Mouse (Mus musculus): ENCODE results near the gene Agbl3. TPM values are rescaled to one million over a fixed set of nuclear protein-coding genes. Genes with fewer than 3 reads are reported as not detected.

Gene Agbl3
- polyA plus RNA-seq, 1 experiment from 2014 or later, result 6.6 TPM

GRCm38 (mm10) chr6:34758340-34758739, 21.9 kb upstream of the Agbl3 start:
- Histone ChIP-seq H3K9me3 (no peaks in the 10 kb centered on the region), H3K9ac (no peak overlapping the region), H3K27me3 (no peaks in the 10 kb centered on the region), H3K36me3 (peaks cover 83% of the 10 kb centered on the region), H3K4me3 (no peak overlapping the region), H3K27ac (no peak overlapping the region), H3K4me1 (no peaks in the 10 kb centered on the region), H3K4me2 (no peak overlapping the region)
- no peak for ATAC-seq (ENCODE audit: insufficient number of reproducible peaks, low FRiP score, low TSS enrichment, low read depth)
- 85% methylated on average over 2 of the region's 2 CpGs for WGBS

- 38% methylated on average over 4 of the region's 4 CpGs for WGBS
- no peak overlapping the region for H3K4me2 ChIP-seq
- no peaks in the 10 kb centered on the region for H3K9me3 ChIP-seq
- no peak overlapping the region for H3K4me3 ChIP-seq
- no peak for ATAC-seq (ENCODE audit: insufficient number of reproducible peaks, low FRiP score, low TSS enrichment, low read depth)
- H3K27me3 ChIP-seq, result no peaks in the 10 kb centered on the region
- no peak overlapping the region for H3K9ac ChIP-seq
- no peak overlapping the region for H3K27ac ChIP-seq
- H3K36me3 ChIP-seq, result peaks cover 96% of the 10 kb centered on the region
- no peaks in the 10 kb centered on the region for H3K4me1 ChIP-seq
Observed at GRCm38 (mm10) chr6:34760023-34760422, 20.2 kb upstream of the Agbl3 start.

- no peak overlapping the region for H3K9ac ChIP-seq
- peaks cover 71% of the 10 kb centered on the region for H3K36me3 ChIP-seq
- no peak for ATAC-seq (ENCODE audit: insufficient number of reproducible peaks, low FRiP score, low TSS enrichment, low read depth)
- H3K4me1 ChIP-seq, result no peaks in the 10 kb centered on the region
- no peaks in the 10 kb centered on the region for H3K27me3 ChIP-seq
- no peak overlapping the region for H3K4me3 ChIP-seq
- H3K9me3 ChIP-seq, result no peaks in the 10 kb centered on the region
- H3K4me2 ChIP-seq, result no peak overlapping the region
- WGBS, result 92% methylated on average over 5 of the region's 5 CpGs
- no peak overlapping the region for H3K27ac ChIP-seq
Observed at GRCm38 (mm10) chr6:34765721-34766120, 14.5 kb upstream of the Agbl3 start.

DNA sequence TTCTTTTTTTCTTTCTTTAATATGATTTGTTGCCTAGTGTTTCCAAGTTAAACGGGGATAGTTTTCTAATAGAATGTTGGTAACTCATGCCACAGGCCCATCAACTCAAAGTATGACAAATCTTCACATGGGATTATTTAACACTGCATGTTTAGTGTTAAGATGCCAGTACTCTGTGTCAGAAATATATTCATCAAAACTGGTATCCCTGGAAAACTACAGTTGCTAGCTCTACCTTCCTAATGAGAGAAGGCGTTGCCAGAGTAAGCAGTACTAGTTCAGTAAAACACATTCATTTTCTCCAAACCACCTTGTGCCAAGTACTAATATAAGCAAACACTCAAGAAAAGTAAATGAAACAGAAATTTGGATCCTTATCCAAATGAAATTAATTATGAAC, 10.2 kb upstream of the Agbl3 start:
- Histone ChIP-seq H3K27ac (no peak overlapping the region), H3K9me3 (no peaks in the 10 kb centered on the region), H3K36me3 (peaks cover 55% of the 10 kb centered on the region), H3K4me3 (no peak overlapping the region), H3K9ac (no peak overlapping the region), H3K27me3 (no peaks in the 10 kb centered on the region), H3K4me2 (no peak overlapping the region), H3K4me1 (no peaks in the 10 kb centered on the region)
- no peak for ATAC-seq (ENCODE audit: insufficient number of reproducible peaks, low FRiP score, low TSS enrichment, low read depth)
- WGBS, result 65% methylated on average over 2 of the region's 2 CpGs

- Histone ChIP-seq H3K27ac (no peak overlapping the region), H3K36me3 (peaks cover 50% of the 10 kb centered on the region), H3K27me3 (no peaks in the 10 kb centered on the region), H3K4me2 (no peak overlapping the region), H3K9me3 (no peaks in the 10 kb centered on the region), H3K4me1 (no peaks in the 10 kb centered on the region), H3K4me3 (no peak overlapping the region), H3K9ac (no peak overlapping the region)
- no peak for ATAC-seq (ENCODE audit: insufficient number of reproducible peaks, low FRiP score, low TSS enrichment, low read depth)
- WGBS, result 85% methylated on average over 6 of the region's 6 CpGs
Observed at GRCm38 (mm10) chr6:34770491-34770890, 9.7 kb upstream of the Agbl3 start.

GRCm38 (mm10) chr6:34776396-34776795, 3.8 kb upstream of the Agbl3 start:
- Histone ChIP-seq H3K9ac (no peak overlapping the region), H3K27me3 (no peaks in the 10 kb centered on the region), H3K27ac (no peak overlapping the region), H3K4me2 (no peak overlapping the region), H3K4me1 (peaks cover 5% of the 10 kb centered on the region), H3K36me3 (peaks cover 20% of the 10 kb centered on the region), H3K4me3 (no peak overlapping the region), H3K9me3 (no peaks in the 10 kb centered on the region)
- ATAC-seq (ENCODE audit: insufficient number of reproducible peaks, low FRiP score, low TSS enrichment, low read depth), result no peak

DNA sequence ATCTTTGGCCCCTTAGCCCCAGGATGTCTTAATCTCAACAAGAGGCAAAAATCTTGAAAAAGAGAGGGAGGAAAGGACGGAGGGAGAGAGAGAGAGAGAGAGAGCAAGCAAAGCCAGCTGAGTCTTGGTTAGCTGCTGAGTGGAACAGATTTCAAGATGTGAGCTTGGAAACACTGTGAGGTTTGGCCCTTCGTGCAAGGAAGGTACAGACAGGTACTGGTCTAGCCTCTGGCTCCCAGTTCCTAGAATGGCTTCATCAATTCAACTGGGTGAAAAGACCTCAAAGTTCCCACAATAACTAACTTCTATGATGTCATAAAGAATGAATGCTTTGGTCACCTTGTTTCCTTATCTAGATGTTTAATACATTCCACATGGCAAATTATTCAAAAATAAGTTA, 3.1 kb upstream of the Agbl3 start:
- no peak overlapping the region for H3K27ac ChIP-seq
- no peak for ATAC-seq (ENCODE audit: insufficient number of reproducible peaks, low FRiP score, low TSS enrichment, low read depth)
- WGBS, result 71% methylated on average over 2 of the region's 2 CpGs
- no peaks in the 10 kb centered on the region for H3K27me3 ChIP-seq
- H3K4me2 ChIP-seq, result no peak overlapping the region
- H3K9me3 ChIP-seq, result no peaks in the 10 kb centered on the region
- H3K9ac ChIP-seq, result no peak overlapping the region
- peaks cover 15% of the 10 kb centered on the region for H3K36me3 ChIP-seq
- H3K4me1 ChIP-seq, result peaks cover 5% of the 10 kb centered on the region
- H3K4me3 ChIP-seq, result no peak overlapping the region

DNA sequence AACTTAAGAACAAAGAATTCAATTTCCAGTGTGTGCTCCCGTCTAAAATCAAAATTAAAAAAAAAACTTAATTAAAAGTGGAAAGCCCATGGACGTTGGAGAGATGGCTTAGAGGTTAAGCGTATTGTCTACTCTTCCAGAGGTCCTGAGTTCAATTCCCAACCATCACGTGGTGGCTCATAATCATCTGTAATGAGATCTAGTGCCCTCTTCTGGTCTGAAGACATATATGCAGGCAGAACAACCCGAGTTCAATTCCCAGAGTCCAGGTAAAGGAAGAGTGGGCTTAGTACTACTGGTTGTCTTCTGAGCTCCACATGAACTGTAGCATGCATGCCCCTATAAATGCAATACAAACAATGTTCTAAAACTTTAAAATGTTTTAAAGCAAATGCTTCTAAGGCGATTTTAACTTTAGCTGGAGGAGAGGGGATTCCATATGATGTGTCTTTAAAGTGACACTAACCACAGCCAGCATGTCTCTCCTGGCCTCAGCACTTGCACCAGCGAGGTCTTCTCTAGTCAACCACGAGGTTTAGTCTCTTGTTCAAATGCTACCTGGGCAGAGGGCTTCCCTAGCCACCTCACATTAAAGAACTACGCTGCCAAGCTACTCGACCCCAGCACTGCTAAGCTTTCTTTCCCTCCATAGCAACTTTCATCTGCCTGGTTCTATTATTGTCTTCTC, 2.1 kb upstream of the Agbl3 start:
- Histone ChIP-seq H3K9ac (no peak overlapping the region), H3K9me3 (no peaks in the 10 kb centered on the region), H3K27me3 (no peaks in the 10 kb centered on the region), H3K4me2 (no peak overlapping the region), H3K27ac (no peak overlapping the region), H3K36me3 (peaks cover 9% of the 10 kb centered on the region), H3K4me1 (peaks cover 5% of the 10 kb centered on the region), H3K4me3 (no peak overlapping the region)
- ATAC-seq (ENCODE audit: insufficient number of reproducible peaks, low FRiP score, low TSS enrichment, low read depth), result no peak
- WGBS, result 70% methylated on average over 10 of the region's 10 CpGs

DNA sequence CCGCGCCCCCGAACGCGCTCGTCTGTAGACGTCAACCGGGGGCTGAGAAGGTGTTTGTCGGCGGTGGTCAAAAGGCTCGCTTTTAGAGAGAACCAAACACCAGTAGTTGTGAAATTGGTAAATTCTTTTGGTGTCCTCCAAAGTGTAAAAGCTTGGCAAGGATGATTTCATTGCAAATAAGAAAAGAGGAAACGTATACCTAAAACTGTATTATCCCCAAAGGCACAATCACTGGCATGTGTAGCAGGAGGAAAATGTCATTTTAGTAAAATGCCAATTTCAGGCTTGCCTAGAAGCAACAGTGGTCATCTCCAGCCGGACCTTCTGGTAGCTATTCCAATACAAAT, 684 bp downstream of the Agbl3 start:
- Histone ChIP-seq H3K4me2 (peak overlapping the region; percentile 63), H3K36me3 (peaks cover 8% of the 10 kb centered on the region; the same call in 1 of the 2 replicates), H3K27ac (peak overlapping the region; percentile 97), H3K4me3 (peak overlapping the region; percentile 68), H3K9me3 (no peaks in the 10 kb centered on the region), H3K27me3 (no peaks in the 10 kb centered on the region), H3K4me1 (peaks cover 5% of the 10 kb centered on the region), H3K9ac (peak overlapping the region; percentile 85)
- ATAC-seq (ENCODE audit: insufficient number of reproducible peaks, low FRiP score, low TSS enrichment, low read depth), result no peak
- 2% methylated on average over 13 of the region's 13 CpGs for WGBS

DNA sequence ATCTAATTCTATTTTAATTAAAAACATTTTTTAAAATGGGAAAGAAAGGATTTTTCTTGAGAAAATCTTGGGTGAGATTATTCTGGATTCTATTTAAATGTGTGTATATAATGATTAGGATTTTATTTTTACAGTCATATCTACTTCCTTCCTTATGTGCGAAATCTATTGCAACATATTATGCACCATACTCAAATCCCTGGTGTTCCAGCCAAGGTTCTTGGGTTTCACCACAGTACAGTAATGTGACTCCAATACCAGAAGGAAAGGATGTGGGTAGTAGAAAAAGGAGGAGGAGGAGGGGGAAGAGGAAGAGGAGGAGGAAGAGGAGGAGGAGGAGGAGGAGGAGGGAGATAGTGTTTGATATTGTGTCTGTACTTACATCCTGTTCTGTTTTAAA, 2.3 kb downstream of the Agbl3 start:
- peaks cover 5% of the 10 kb centered on the region; the same call in 1 of the 2 replicates for H3K36me3 ChIP-seq
- H3K27ac ChIP-seq, result no peak overlapping the region
- no peak for ATAC-seq (ENCODE audit: insufficient number of reproducible peaks, low FRiP score, low TSS enrichment, low read depth)
- no peak overlapping the region for H3K4me3 ChIP-seq
- WGBS, result 76% methylated on average over 1 of the region's 1 CpGs
- H3K9ac ChIP-seq, result no peak overlapping the region
- H3K9me3 ChIP-seq, result no peaks in the 10 kb centered on the region
- peaks cover 5% of the 10 kb centered on the region for H3K4me1 ChIP-seq
- no peak overlapping the region for H3K4me2 ChIP-seq
- no peaks in the 10 kb centered on the region for H3K27me3 ChIP-seq

DNA sequence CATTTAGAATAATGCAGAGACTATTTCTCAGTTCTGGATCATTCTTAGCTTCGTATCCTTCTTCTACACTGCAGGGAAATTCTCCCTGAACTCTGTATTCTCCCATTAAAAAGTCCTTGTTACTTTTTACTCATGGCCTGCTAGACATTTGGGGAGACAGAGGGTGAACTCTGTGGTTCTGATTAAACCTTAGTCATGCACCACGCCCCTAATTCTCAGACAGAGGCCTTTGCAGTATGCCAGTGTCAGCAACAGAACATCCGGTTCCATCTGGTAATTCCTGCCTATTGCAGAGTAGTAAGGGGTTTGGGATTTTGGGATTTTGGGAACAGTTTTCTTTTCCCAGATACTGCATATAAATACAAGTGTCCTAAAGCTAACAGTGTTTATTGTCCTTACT, 16.6 kb downstream of the Agbl3 start:
- H3K9ac ChIP-seq, result no peak overlapping the region
- no peaks in the 10 kb centered on the region for H3K36me3 ChIP-seq
- H3K9me3 ChIP-seq, result no peaks in the 10 kb centered on the region
- H3K4me2 ChIP-seq, result no peak overlapping the region
- H3K4me3 ChIP-seq, result no peak overlapping the region
- no peaks in the 10 kb centered on the region for H3K27me3 ChIP-seq
- ATAC-seq (ENCODE audit: insufficient number of reproducible peaks, low FRiP score, low TSS enrichment, low read depth), result no peak
- WGBS, result 79% methylated on average over 3 of the region's 3 CpGs
- H3K27ac ChIP-seq, result no peak overlapping the region
- no peaks in the 10 kb centered on the region for H3K4me1 ChIP-seq

- Histone ChIP-seq H3K4me3 (no peak overlapping the region), H3K9me3 (no peaks in the 10 kb centered on the region), H3K4me2 (no peak overlapping the region), H3K27ac (no peak overlapping the region), H3K4me1 (no peaks in the 10 kb centered on the region), H3K9ac (no peak overlapping the region), H3K27me3 (no peaks in the 10 kb centered on the region), H3K36me3 (no peaks in the 10 kb centered on the region)
- no peak for ATAC-seq (ENCODE audit: insufficient number of reproducible peaks, low FRiP score, low TSS enrichment, low read depth)
- WGBS, result 61% methylated on average over 3 of the region's 3 CpGs
Observed at GRCm38 (mm10) chr6:34797887-34798286, 17.7 kb downstream of the Agbl3 start.

GRCm38 (mm10) chr6:34805582-34805981, 25.4 kb downstream of the Agbl3 start:
- H3K4me2 ChIP-seq, result no peak overlapping the region
- no peak for ATAC-seq (ENCODE audit: insufficient number of reproducible peaks, low FRiP score, low TSS enrichment, low read depth)
- no peak overlapping the region for H3K9ac ChIP-seq
- H3K27me3 ChIP-seq, result no peaks in the 10 kb centered on the region
- no peaks in the 10 kb centered on the region for H3K4me1 ChIP-seq
- no peak overlapping the region for H3K4me3 ChIP-seq
- H3K9me3 ChIP-seq, result no peaks in the 10 kb centered on the region
- H3K27ac ChIP-seq, result no peak overlapping the region
- H3K36me3 ChIP-seq, result no peaks in the 10 kb centered on the region
- 84% methylated on average over 2 of the region's 2 CpGs for WGBS
